Mouse (Mus musculus) midbrain, embryonic 16.5 days (tissue): ENCODE data around the gene Nfib. TPM values are rescaled to one million over a fixed set of nuclear protein-coding genes. Genes with fewer than 3 reads are reported as not detected.

Experiments
- ATAC-seq: fragments of 200-750 bp; cut with Nextera tagmentation; 2 replicates; pipeline ENCODE4 v1.8.0; 2017; ENCODE audit warnings: moderate TSS enrichment
- H3K27ac ChIP-seq: fragments of 300-500 bp; sonication (generic); 2 replicates; pipeline ENCODE4 v1.5.1; 2014; ENCODE audit warnings: mild to moderate bottlenecking, low read length, mixed read lengths
- H3K27me3 ChIP-seq: fragments of 300-500 bp; sonication (generic); 2 replicates; pipeline ENCODE4 v1.6.1; 2014; ENCODE audit warnings: low read depth, low read length, mixed read lengths; ENCODE audit not compliant: control insufficient read depth, insufficient read depth
- H3K36me3 ChIP-seq: fragments of 300-500 bp; sonication (generic); 2 replicates; pipeline ENCODE4 v1.6.1; 2014; ENCODE audit warnings: mild to moderate bottlenecking, low read length, moderate library complexity, mixed read lengths; ENCODE audit not compliant: control insufficient read depth, insufficient read depth
- H3K4me1 ChIP-seq: fragments of 300-500 bp; sonication (generic); 2 replicates; pipeline ENCODE4 v1.6.1; 2014; ENCODE audit warnings: mild to moderate bottlenecking, low read length, mixed read lengths; ENCODE audit not compliant: control insufficient read depth, insufficient read depth
- H3K4me2 ChIP-seq: fragments of 300-500 bp; sonication (generic); 2 replicates; pipeline ENCODE4 v1.6.1; 2014; ENCODE audit warnings: mild to moderate bottlenecking, low read length, mixed read lengths
- H3K4me3 ChIP-seq: fragments of 300-500 bp; sonication (generic); 2 replicates; pipeline ENCODE4 v1.5.1; 2014; ENCODE audit warnings: low read depth, mild to moderate bottlenecking, low read length, moderate library complexity, mixed read lengths
- H3K9ac ChIP-seq: fragments of 300-500 bp; sonication (generic); 2 replicates; pipeline ENCODE4 v1.6.1; 2014; ENCODE audit warnings: low read depth, low read length, mixed read lengths
- H3K9me3 ChIP-seq: fragments of 300-500 bp; sonication (generic); replicated peaks from 2 replicates; pipeline ENCODE4 v1.6.1; 2014; ENCODE audit warnings: mild to moderate bottlenecking, low read length, mixed read lengths; ENCODE audit not compliant: control insufficient read depth, poor library complexity, severe bottlenecking
- WGBS: fragments of 180-500 bp; shearing (Covaris S2); extraction: QIAGEN DNeasy Blood & Tissue Kit; methylation state at CpG from one replicate; pipeline ENCODE4 v1.1.7; 2014; 5-methylcytosine and 5-hydroxymethylcytosine counted together
- polyA plus RNA-seq: library from polyadenylated mRNA; unstranded; fragments of >200 nt; fragmentation: Nextera tagmentation; extraction: Ambion mirVana; gene quantifications from 2 replicates; pipeline ENCODE4 v1.2.1, GENCODE M21; 2015

The Nfib gene
- polyA plus RNA-seq, 1 experiment from 2014 or later: 47.2 TPM

- Histone ChIP-seq H3K27ac (no peak overlapping the region), H3K36me3 (no peaks in the 10 kb centered on the region), H3K4me2 (peak overlapping the region; percentile 5; the same call in 1 of the 2 replicates), H3K9ac (no peak overlapping the region), H3K4me3 (no peak overlapping the region), H3K27me3 (no peaks in the 10 kb centered on the region), H3K9me3 (no peaks in the 10 kb centered on the region), H3K4me1 (peaks cover 19% of the 10 kb centered on the region)
- 51% methylated on average over 8 of the region's 8 CpGs for WGBS
- ATAC-seq: peak; percentile 26; the same call in 1 of the 2 replicates
Measured at GRCm38 (mm10) chr4:82464051-82464632, 241.4 kb downstream of the Nfib start.

- H3K4me2 ChIP-seq: no peak overlapping the region
- H3K36me3 ChIP-seq: no peaks in the 10 kb centered on the region
- H3K9ac ChIP-seq: no peak overlapping the region
- no peaks in the 10 kb centered on the region for H3K27me3 ChIP-seq
- H3K9me3 ChIP-seq: no peaks in the 10 kb centered on the region
- 43% methylated on average over 7 of the region's 7 CpGs for WGBS
- no peak overlapping the region for H3K4me3 ChIP-seq
- peak; percentile 19; the same call in 1 of the 2 replicates for ATAC-seq
- H3K4me1 ChIP-seq: peaks cover 19% of the 10 kb centered on the region
- H3K27ac ChIP-seq: no peak overlapping the region
Measured at GRCm38 (mm10) chr4:82463189-82463715, 242.3 kb downstream of the Nfib start.

GRCm38 (mm10) chr4:82461676-82462075, 243.9 kb downstream of the Nfib start:
- no peak overlapping the region for H3K4me2 ChIP-seq
- peaks cover 20% of the 10 kb centered on the region for H3K4me1 ChIP-seq
- H3K36me3 ChIP-seq: no peaks in the 10 kb centered on the region
- 93% methylated on average over 2 of the region's 2 CpGs for WGBS
- no peak overlapping the region for H3K27ac ChIP-seq
- no peaks in the 10 kb centered on the region for H3K9me3 ChIP-seq
- no peak for ATAC-seq
- no peak overlapping the region for H3K4me3 ChIP-seq
- no peaks in the 10 kb centered on the region for H3K27me3 ChIP-seq
- no peak overlapping the region for H3K9ac ChIP-seq

- Histone ChIP-seq H3K4me2 (no peak overlapping the region), H3K36me3 (no peaks in the 10 kb centered on the region), H3K9ac (no peak overlapping the region), H3K27me3 (no peaks in the 10 kb centered on the region), H3K4me3 (no peak overlapping the region), H3K9me3 (no peaks in the 10 kb centered on the region), H3K4me1 (peaks cover 12% of the 10 kb centered on the region), H3K27ac (no peak overlapping the region)
- WGBS: 95% methylated on average over 10 of the region's 10 CpGs
- no peak for ATAC-seq
Measured at GRCm38 (mm10) chr4:82458895-82459294, 246.7 kb downstream of the Nfib start.

- Histone ChIP-seq H3K27ac (no peak overlapping the region), H3K36me3 (no peaks in the 10 kb centered on the region), H3K27me3 (no peaks in the 10 kb centered on the region), H3K4me1 (peaks cover 5% of the 10 kb centered on the region; the same call in 1 of the 2 replicates), H3K9ac (no peak overlapping the region), H3K9me3 (no peaks in the 10 kb centered on the region), H3K4me2 (no peak overlapping the region), H3K4me3 (no peak overlapping the region)
- no peak; the same call in 1 of the 2 replicates for ATAC-seq
- 76% methylated on average over 5 of the region's 5 CpGs for WGBS
Measured at GRCm38 (mm10) chr4:82456908-82457307, 248.6 kb downstream of the Nfib start.

- WGBS: 63% methylated on average over 3 of the region's 3 CpGs
- Histone ChIP-seq H3K27me3 (no peaks in the 10 kb centered on the region), H3K27ac (no peak overlapping the region), H3K9me3 (no peaks in the 10 kb centered on the region), H3K4me3 (no peak overlapping the region), H3K4me1 (peaks cover 5% of the 10 kb centered on the region; the same call in 1 of the 2 replicates), H3K9ac (no peak overlapping the region), H3K4me2 (no peak overlapping the region), H3K36me3 (no peaks in the 10 kb centered on the region)
- ATAC-seq: no peak
Measured at GRCm38 (mm10) chr4:82456323-82456713, 249.2 kb downstream of the Nfib start.

- no peaks in the 10 kb centered on the region for H3K27me3 ChIP-seq
- no peak overlapping the region for H3K27ac ChIP-seq
- no peak overlapping the region for H3K9ac ChIP-seq
- H3K36me3 ChIP-seq: no peaks in the 10 kb centered on the region
- H3K4me1 ChIP-seq: peaks cover 5% of the 10 kb centered on the region; the same call in 1 of the 2 replicates
- H3K4me2 ChIP-seq: no peak overlapping the region
- 96% methylated on average over 8 of the region's 8 CpGs for WGBS
- H3K4me3 ChIP-seq: no peak overlapping the region
- ATAC-seq: no peak
- H3K9me3 ChIP-seq: no peaks in the 10 kb centered on the region
Measured at GRCm38 (mm10) chr4:82455617-82456322, 249.8 kb downstream of the Nfib start.

- Histone ChIP-seq H3K9ac (no peak overlapping the region), H3K4me3 (no peak overlapping the region), H3K9me3 (no peaks in the 10 kb centered on the region), H3K27me3 (no peaks in the 10 kb centered on the region), H3K36me3 (no peaks in the 10 kb centered on the region), H3K4me2 (no peak overlapping the region), H3K27ac (no peak overlapping the region), H3K4me1 (peaks cover 5% of the 10 kb centered on the region; the same call in 1 of the 2 replicates)
- 89% methylated on average over 4 of the region's 4 CpGs for WGBS
- no peak for ATAC-seq
Measured at GRCm38 (mm10) chr4:82454989-82455388, 250.6 kb downstream of the Nfib start.

GRCm38 (mm10) chr4:82453341-82453740, 252.2 kb downstream of the Nfib start:
- H3K4me3 ChIP-seq: no peak overlapping the region
- H3K4me2 ChIP-seq: no peak overlapping the region
- no peaks in the 10 kb centered on the region for H3K27me3 ChIP-seq
- H3K4me1 ChIP-seq: peaks cover 5% of the 10 kb centered on the region; the same call in 1 of the 2 replicates
- no peaks in the 10 kb centered on the region for H3K36me3 ChIP-seq
- ATAC-seq: no peak
- H3K9ac ChIP-seq: no peak overlapping the region
- no peak overlapping the region for H3K27ac ChIP-seq
- H3K9me3 ChIP-seq: no peaks in the 10 kb centered on the region
